Mouse (Mus musculus): ENCODE measurements around the gene Fermt3. TPM values are rescaled to one million over a fixed set of nuclear protein-coding genes. Genes with fewer than 3 reads are reported as not detected.

Gene Fermt3
- polyA plus RNA-seq (2014; fragmentation: Nextera tagmentation; extraction: Ambion mirVana), result 1.7 and 3.0 TPM in 2 replicates

DNA sequence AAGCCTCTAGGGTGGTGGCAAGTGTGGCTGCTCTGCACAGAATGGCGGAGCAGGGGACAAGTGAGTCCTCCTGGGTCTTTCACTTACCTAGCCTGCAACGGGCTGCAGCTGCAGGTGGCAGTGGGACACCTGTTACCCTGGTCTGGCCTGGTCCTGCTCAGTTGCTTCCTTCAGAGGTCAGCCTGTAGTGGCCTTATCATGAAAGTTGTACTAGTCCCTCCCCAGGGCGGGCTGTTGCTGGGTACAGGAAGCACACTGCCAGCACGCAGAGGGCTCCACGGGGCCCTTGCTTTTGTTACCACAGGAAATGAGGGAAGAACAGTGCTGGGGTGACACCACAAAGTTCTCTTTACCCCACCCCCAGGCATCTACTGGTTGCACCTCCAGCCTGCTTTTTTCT, at the start of gene Fermt3:
Gene Fermt3, minus strand, starts transcription at position 279 of the 400 bp plus-strand sequence.
- no peak for DNase-seq
- no peak within 1 kb of the TSS for H3K27ac ChIP-seq (replicated peaks; ENCODE audit: low read depth, low read length)
- no peak within 1 kb of the TSS for H3K9ac ChIP-seq (replicated peaks; ENCODE audit: low read length)
- no peaks in the 10 kb centered on the region for H3K4me1 ChIP-seq (ENCODE audit: control insufficient read depth, insufficient read depth, low read length)
- ATAC-seq (ENCODE audit: low FRiP score, low TSS enrichment), result no peak
- H3K4me3 ChIP-seq (replicated peaks; ENCODE audit: low read depth, low read length), result no peak within 1 kb of the TSS
- no peak within 1 kb of the TSS for H3K4me2 ChIP-seq (ENCODE audit: low read length)
- no peaks in the 10 kb centered on the region for H3K9me3 ChIP-seq (ENCODE audit: control insufficient read depth, low read length)
- 90% methylated on average over 5 of the region's 5 CpGs for WGBS
- peaks cover 66% of the 10 kb centered on the region for H3K36me3 ChIP-seq (ENCODE audit: control insufficient read depth, insufficient read depth, low read length)
- H3K27me3 ChIP-seq (ENCODE audit: control insufficient read depth, insufficient read depth, low read length), result no peaks in the 10 kb centered on the region

DNA sequence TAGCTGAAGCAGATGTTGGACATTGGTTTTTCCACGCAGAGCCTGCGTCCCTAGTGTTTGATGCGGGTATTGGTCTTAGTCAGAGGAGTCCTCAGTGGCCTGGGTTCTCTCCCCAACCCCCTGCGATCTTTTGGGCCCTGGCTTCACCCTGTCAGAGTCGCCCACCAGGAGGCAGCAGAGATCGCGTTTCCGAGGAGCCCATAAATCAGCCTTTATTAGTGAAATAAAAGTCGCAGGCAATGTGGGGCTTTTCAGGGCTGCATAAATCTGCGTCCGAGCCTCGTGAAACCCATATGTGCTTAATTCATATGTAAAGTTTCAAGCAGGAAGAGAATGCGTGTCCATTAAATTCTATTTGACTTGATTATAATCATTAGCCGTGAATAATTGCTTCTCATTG, 48.9 kb upstream of the Fermt3 start:
- WGBS, result 1% methylated on average over 14 of the region's 14 CpGs
- ATAC-seq (ENCODE audit: low FRiP score, low TSS enrichment) (peak; percentile 59; the same call in 1 of the 2 replicates), DNase-seq (peak; percentile 93)
- Histone ChIP-seq H3K9me3 (ENCODE audit: control insufficient read depth, low read length) (no peaks in the 10 kb centered on the region), H3K9ac (replicated peaks; ENCODE audit: low read length) (no peak overlapping the region; the same call in 1 of the 2 replicates), H3K27me3 (ENCODE audit: control insufficient read depth, insufficient read depth, low read length) (0 out of 2 replicates have a peak, but pooled peaks cover 2% of the 10 kb centered on the region), H3K27ac (replicated peaks; ENCODE audit: low read depth, low read length) (no peak overlapping the region), H3K4me1 (ENCODE audit: control insufficient read depth, insufficient read depth, low read length) (peaks cover 60% of the 10 kb centered on the region), H3K4me2 (ENCODE audit: low read length) (peak overlapping the region; percentile 15; the same call in 1 of the 2 replicates), H3K4me3 (replicated peaks; ENCODE audit: low read depth, low read length) (no peak overlapping the region), H3K36me3 (ENCODE audit: control insufficient read depth, insufficient read depth, low read length) (no peaks in the 10 kb centered on the region)

DNA sequence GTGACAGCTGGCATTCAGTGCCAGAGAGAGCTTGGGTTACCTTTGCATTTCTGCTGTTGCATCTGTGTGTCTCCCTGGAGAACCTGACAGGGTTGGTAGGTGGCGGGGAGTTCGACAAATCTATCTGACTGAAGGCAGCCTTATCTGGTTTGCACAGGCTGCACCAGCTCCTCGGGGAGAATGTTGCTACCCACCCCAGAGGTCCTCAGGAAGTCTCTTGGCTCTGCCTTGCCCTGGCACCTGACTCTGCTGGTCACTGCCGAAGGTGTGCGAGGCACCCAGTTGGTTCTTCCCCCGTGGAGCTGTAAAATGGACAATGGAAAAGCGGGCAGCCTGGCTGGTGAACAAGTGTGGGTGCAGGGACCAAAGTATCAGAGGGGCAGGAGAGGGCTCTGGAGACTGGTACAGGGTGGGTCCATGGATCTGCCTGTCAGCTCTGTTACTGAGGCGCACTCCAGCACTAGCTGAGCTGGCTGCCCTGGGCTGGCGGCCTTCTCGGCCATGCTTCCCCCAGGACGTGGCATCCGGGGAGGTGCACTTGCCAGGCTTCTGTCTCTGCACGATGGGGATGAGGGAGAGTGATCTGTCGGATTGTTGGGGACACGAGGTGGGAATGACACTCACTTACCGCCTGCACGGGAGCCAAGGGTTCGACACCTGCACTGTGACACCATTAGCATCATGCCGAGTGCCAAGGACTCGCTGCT, 48.2 kb upstream of the Fermt3 start:
- DNase-seq, result no peak
- ATAC-seq (ENCODE audit: low FRiP score, low TSS enrichment), result no peak
- Histone ChIP-seq H3K27me3 (ENCODE audit: control insufficient read depth, insufficient read depth, low read length) (no peaks in the 10 kb centered on the region), H3K9ac (replicated peaks; ENCODE audit: low read length) (no peak overlapping the region; the same call in 1 of the 2 replicates), H3K27ac (replicated peaks; ENCODE audit: low read depth, low read length) (no peak overlapping the region), H3K4me2 (ENCODE audit: low read length) (no peak overlapping the region), H3K4me1 (ENCODE audit: control insufficient read depth, insufficient read depth, low read length) (peaks cover 54% of the 10 kb centered on the region), H3K4me3 (replicated peaks; ENCODE audit: low read depth, low read length) (no peak overlapping the region), H3K36me3 (ENCODE audit: control insufficient read depth, insufficient read depth, low read length) (no peaks in the 10 kb centered on the region), H3K9me3 (ENCODE audit: control insufficient read depth, low read length) (no peaks in the 10 kb centered on the region)
- WGBS, result 45% methylated on average over 20 of the region's 20 CpGs

DNA sequence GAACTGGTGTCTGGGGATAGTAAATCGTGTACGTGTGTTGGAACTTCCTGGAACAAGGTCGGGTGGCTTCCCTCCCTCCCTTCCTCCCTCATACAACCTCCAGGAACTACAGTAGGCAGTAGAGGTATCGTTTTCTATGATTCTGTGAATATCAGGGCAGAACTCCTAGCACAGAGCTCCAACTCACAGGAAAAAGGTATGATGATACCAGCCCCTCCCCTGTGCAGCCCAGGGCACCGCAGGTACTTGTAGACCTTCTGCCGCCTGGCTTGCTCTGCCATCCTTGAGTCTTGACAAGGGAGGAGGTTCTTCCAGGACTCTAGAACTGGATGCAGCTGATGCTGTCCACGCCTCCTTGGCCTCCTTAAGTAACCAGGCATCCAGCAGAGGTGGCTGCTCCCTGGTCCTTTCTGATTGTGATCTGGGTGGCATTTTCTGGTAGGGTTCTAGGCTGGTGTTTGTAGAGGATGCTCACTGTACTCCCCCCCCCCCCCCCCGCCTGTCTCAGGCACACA, 47.6 kb upstream of the Fermt3 start:
- ATAC-seq (ENCODE audit: low FRiP score, low TSS enrichment) (no peak), DNase-seq (no peak)
- Histone ChIP-seq H3K4me2 (ENCODE audit: low read length) (no peak overlapping the region), H3K36me3 (ENCODE audit: control insufficient read depth, insufficient read depth, low read length) (no peaks in the 10 kb centered on the region), H3K9ac (replicated peaks; ENCODE audit: low read length) (no peak overlapping the region; the same call in 1 of the 2 replicates), H3K4me1 (ENCODE audit: control insufficient read depth, insufficient read depth, low read length) (peaks cover 51% of the 10 kb centered on the region), H3K4me3 (replicated peaks; ENCODE audit: low read depth, low read length) (no peak overlapping the region), H3K27me3 (ENCODE audit: control insufficient read depth, insufficient read depth, low read length) (no peaks in the 10 kb centered on the region), H3K27ac (replicated peaks; ENCODE audit: low read depth, low read length) (no peak overlapping the region), H3K9me3 (ENCODE audit: control insufficient read depth, low read length) (no peaks in the 10 kb centered on the region)
- WGBS, result 47% methylated on average over 8 of the region's 8 CpGs

DNA sequence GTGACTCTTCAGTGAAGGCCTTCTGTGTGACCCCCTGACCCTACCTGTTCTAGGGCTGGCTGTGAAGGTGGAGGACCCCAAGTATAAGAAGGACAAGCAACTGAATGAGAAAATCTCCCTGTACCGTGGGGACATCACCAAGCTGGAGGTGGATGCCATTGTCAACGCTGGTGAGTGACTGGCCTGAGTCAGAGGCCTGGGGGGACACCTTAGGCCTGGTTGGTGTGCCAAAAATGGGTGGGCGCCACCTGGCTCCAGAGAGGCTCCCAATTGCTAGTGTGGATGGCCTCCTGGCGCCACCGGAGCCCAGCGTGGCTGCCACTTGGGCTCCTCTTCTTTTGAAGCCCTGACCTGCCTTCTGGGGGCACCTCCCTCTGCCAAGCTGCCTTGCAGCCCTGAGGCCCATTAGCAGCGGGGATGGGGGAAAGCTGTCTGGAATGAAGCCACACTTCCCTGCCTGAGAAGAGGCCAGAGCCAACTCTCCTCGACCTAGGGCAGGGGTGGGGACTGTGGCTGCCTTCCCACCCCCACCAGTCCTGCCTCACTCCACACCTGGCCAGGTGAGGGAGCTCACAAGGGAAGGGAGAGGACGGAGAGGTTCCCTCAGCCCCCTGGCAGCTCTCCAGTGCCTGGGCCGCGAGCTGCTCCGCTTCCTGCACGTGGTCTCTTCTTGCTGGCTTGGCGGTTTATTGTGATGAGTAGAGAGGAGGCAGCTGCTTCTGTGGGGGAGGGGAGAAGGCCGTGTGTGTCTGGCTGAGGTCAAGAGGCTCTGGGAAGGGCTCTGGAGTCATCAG, 47.0 kb upstream of the Fermt3 start:
- Histone ChIP-seq H3K4me1 (ENCODE audit: control insufficient read depth, insufficient read depth, low read length) (peaks cover 47% of the 10 kb centered on the region), H3K27ac (replicated peaks; ENCODE audit: low read depth, low read length) (0 out of 2 replicates have a peak overlapping the region, but pooled peaks have one; percentile 38), H3K4me3 (replicated peaks; ENCODE audit: low read depth, low read length) (no peak overlapping the region), H3K27me3 (ENCODE audit: control insufficient read depth, insufficient read depth, low read length) (0 out of 2 replicates have a peak, but pooled peaks cover 2% of the 10 kb centered on the region), H3K36me3 (ENCODE audit: control insufficient read depth, insufficient read depth, low read length) (no peaks in the 10 kb centered on the region), H3K9me3 (ENCODE audit: control insufficient read depth, low read length) (no peaks in the 10 kb centered on the region), H3K9ac (replicated peaks; ENCODE audit: low read length) (no peak overlapping the region; the same call in 1 of the 2 replicates), H3K4me2 (ENCODE audit: low read length) (no peak overlapping the region)
- WGBS, result 37% methylated on average over 15 of the region's 15 CpGs
- DNase-seq (peak; percentile 67), ATAC-seq (ENCODE audit: low FRiP score, low TSS enrichment) (no peak)

DNA sequence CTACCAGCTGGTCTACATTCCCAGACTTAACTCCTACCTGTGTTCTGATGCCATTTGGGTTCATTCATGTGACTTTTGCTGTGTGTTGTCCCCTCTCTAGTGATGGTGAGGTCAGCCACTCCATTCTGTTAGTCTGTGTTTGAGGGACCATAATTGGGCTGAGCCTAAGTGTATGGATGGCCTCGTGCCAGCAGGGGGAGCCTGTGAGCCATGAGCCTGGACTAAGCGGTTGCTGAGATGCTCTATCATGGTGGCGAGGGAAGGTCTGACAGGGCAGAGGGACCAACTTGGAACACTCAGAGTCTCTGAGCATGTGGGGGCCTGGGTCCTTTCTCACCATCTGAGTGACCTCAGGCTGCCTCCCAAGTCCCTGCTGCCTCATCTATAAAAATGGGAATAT, 45.3 kb upstream of the Fermt3 start:
- ATAC-seq (ENCODE audit: low FRiP score, low TSS enrichment), result peak; percentile 44; the same call in 1 of the 2 replicates
- WGBS, result 0% methylated on average over 3 of the region's 3 CpGs

DNA sequence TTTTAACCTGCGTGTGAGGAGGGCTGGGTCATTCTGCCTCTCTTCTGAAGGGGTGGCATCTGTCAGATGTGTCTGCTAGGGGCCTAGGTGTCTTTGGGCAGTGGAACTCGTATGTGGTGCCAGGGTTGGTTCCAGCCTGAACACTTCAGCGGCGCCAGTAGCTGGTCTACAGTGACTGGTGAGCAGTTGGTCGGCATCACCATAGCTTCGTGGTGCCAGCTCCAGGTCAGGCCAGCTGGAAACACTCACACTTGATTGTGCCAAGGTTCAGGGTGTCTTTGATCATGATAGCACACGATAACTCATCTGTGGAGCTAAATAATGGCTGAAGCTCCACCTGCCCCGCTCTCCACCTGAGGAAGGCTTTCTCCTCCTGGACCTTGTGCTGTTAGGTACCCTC, 43.6 kb upstream of the Fermt3 start:
- H3K36me3 ChIP-seq (ENCODE audit: control insufficient read depth, insufficient read depth, low read length), result no peaks in the 10 kb centered on the region
- no peak overlapping the region for H3K9ac ChIP-seq (replicated peaks; ENCODE audit: low read length)
- H3K4me3 ChIP-seq (replicated peaks; ENCODE audit: low read depth, low read length), result no peak overlapping the region
- DNase-seq (no peak), ATAC-seq (ENCODE audit: low FRiP score, low TSS enrichment) (no peak)
- no peaks in the 10 kb centered on the region for H3K9me3 ChIP-seq (ENCODE audit: control insufficient read depth, low read length)
- H3K27me3 ChIP-seq (ENCODE audit: control insufficient read depth, insufficient read depth, low read length), result peaks cover 5% of the 10 kb centered on the region; the same call in 1 of the 2 replicates
- WGBS, result 93% methylated on average over 8 of the region's 8 CpGs
- H3K4me2 ChIP-seq (ENCODE audit: low read length), result no peak overlapping the region
- no peak overlapping the region for H3K27ac ChIP-seq (replicated peaks; ENCODE audit: low read depth, low read length)
- peaks cover 20% of the 10 kb centered on the region for H3K4me1 ChIP-seq (ENCODE audit: control insufficient read depth, insufficient read depth, low read length)

More for the DNA sequence above, 45.3 kb upstream of the Fermt3 start:
- Histone ChIP-seq H3K9me3 (ENCODE audit: control insufficient read depth, low read length) (no peaks in the 10 kb centered on the region), H3K36me3 (ENCODE audit: control insufficient read depth, insufficient read depth, low read length) (no peaks in the 10 kb centered on the region), H3K27ac (replicated peaks; ENCODE audit: low read depth, low read length) (no peak overlapping the region), H3K27me3 (ENCODE audit: control insufficient read depth, insufficient read depth, low read length) (peaks cover 2% of the 10 kb centered on the region; the same call in 1 of the 2 replicates), H3K9ac (replicated peaks; ENCODE audit: low read length) (no peak overlapping the region), H3K4me3 (replicated peaks; ENCODE audit: low read depth, low read length) (no peak overlapping the region), H3K4me1 (ENCODE audit: control insufficient read depth, insufficient read depth, low read length) (peaks cover 31% of the 10 kb centered on the region), H3K4me2 (ENCODE audit: low read length) (no peak overlapping the region)
- peak; percentile 93 for DNase-seq

DNA sequence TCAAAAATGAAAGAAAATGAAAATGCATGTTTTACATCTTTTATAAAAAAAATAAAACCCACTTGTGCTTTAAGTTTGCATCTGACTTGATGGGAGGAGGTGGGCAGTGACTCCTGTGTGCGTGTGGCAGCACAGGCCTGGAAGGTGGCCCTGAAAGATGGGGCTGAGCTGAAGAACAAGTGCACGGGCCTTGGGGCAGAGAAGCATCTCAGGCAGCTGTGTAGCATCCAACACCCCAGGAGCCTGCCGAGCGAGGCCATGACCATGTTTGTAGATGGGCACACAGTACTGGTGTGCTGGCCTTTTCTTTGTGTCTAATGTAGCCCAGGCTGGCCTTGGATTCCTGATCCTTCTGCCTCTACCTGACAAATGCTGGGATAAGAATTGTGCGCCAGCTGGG, 42.8 kb upstream of the Fermt3 start:
- Histone ChIP-seq H3K4me3 (replicated peaks; ENCODE audit: low read depth, low read length) (no peak overlapping the region), H3K9me3 (ENCODE audit: control insufficient read depth, low read length) (no peaks in the 10 kb centered on the region), H3K27ac (replicated peaks; ENCODE audit: low read depth, low read length) (no peak overlapping the region), H3K9ac (replicated peaks; ENCODE audit: low read length) (no peak overlapping the region), H3K4me1 (ENCODE audit: control insufficient read depth, insufficient read depth, low read length) (peaks cover 22% of the 10 kb centered on the region), H3K36me3 (ENCODE audit: control insufficient read depth, insufficient read depth, low read length) (no peaks in the 10 kb centered on the region), H3K4me2 (ENCODE audit: low read length) (no peak overlapping the region), H3K27me3 (ENCODE audit: control insufficient read depth, insufficient read depth, low read length) (peaks cover 9% of the 10 kb centered on the region; the same call in 1 of the 2 replicates)
- 88% methylated on average over 5 of the region's 5 CpGs for WGBS
- no peak for DNase-seq
- ATAC-seq (ENCODE audit: low FRiP score, low TSS enrichment), result no peak

Measured in midbrain, embryonic 14.5 days (tissue).